13 mouse cellular contexts compared by ENCODE assay signal in the genomic region with DNA sequence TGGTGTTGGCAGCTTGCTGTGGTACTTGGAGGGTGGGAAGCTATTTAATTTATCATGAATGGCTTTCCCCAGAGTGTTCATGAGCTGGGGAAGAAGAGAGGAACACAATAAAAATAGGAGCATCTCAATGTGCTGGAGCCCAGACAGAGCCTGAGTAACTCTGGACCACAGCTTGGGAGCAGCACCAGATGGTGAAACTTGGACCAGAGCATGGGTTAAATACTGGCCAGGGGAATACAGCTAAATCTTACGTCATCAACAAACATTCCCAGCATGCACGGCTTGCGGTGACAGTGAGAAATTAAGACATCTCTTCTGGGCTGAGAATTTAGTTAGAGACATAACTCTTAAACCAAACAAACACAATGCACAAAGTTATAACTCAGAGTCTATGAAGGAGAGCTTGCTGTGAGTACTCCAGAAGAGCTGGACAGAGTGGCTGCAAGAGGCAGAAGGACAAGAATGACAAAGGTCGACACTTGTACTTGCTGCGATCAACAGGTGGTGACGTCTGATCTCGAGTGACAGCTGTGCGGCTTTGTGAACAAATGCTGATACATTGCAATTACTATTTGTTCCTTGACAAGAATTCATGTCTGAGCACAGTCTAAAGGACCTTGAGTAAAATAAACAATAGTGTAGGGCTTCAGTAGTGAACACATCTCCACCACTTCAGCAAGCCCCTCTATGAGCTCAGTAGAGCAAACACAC.
DNase-seq lines count a peak whose midpoint lies in the region; ATAC-seq and TF ChIP-seq lines count a peak whose summit lies in the region.
"Had no signal": no experiment of that assay in that cellular context is flagged by ENCODE, and none has a peak within 500 bp of the region (broad histone marks: within the 10 kb centered on the region; RNA-seq: fewer than 3 reads in every experiment).

No protein-coding gene starts in this region.

- H3K4me1 ChIP-seq in limb, embryonic 14.5 days (ENCODE audit: control insufficient read depth, insufficient read depth, low read length): peaks cover 6% of the 10 kb centered on the region; the same call in 1 of the 2 replicates
- H3K4me1 ChIP-seq in limb, embryonic 10.5 days: no peaks in the 10 kb centered on the region

- no peak for DNase-seq in limb, embryonic 14.5 days (ENCODE audit: low spot score)
- no peak for DNase-seq in limb, embryonic 10.5 days (ENCODE audit: low spot score)
- DNase-seq in NIH3T3 (ENCODE audit: low read depth): peak; percentile 2
- peak; percentile 39 for DNase-seq in cerebellum, adult 8-10 months
- DNase-seq in heart, adult 9 months (ENCODE audit: low spot score in 2 of 2): peak; percentile 57 to 65
- no peak for DNase-seq in layer of hippocampus, adult 18-20 months (ENCODE audit: low spot score in 2 of 2)
- DNase-seq in kidney, adult 8-10 months: no peak
- DNase-seq: embryo, embryonic 11 days; thymus, postnatal 4 days had no signal

- no peaks in the 10 kb centered on the region for H3K36me3 ChIP-seq in limb, embryonic 14.5 days (ENCODE audit: control insufficient read depth, insufficient read depth, low read length)
- no peaks in the 10 kb centered on the region for H3K36me3 ChIP-seq in limb, embryonic 10.5 days
- H3K36me3 ChIP-seq: lung, embryonic 15.5 days had no signal

- no peak overlapping the region for H3K27ac ChIP-seq in limb, embryonic 14.5 days (replicated peaks; ENCODE audit: low read depth, low read length)
- H3K27ac ChIP-seq in limb, embryonic 10.5 days: no peak overlapping the region
- H3K27ac ChIP-seq: hindbrain, embryonic 14.5 days; lung, embryonic 15.5 days had no signal

- H3K9ac ChIP-seq in limb, embryonic 14.5 days (ENCODE audit: low read depth, low read length, severe bottlenecking): no peak overlapping the region
- H3K9ac ChIP-seq: hindbrain, embryonic 14.5 days; lung, embryonic 15.5 days had no signal

- H3K9me3 ChIP-seq in limb, embryonic 14.5 days (ENCODE audit: control insufficient read depth, low read length): no peaks in the 10 kb centered on the region
- H3K9me3 ChIP-seq in limb, embryonic 10.5 days (replicated peaks): no peaks in the 10 kb centered on the region
- H3K9me3 ChIP-seq: lung, embryonic 15.5 days had no signal

- ATAC-seq in limb, embryonic 14.5 days (ENCODE audit: low FRiP score, low read depth): peak; percentile 50
- no peak for ATAC-seq in megakaryocyte-erythroid progenitor cell, adult 5-6 weeks (replicated peaks; ENCODE audit: low FRiP score, low TSS enrichment, poor library complexity, severe bottlenecking)

- H3K4me3 ChIP-seq in limb, embryonic 14.5 days (replicated peaks; ENCODE audit: low read length): no peak overlapping the region
- H3K4me3 ChIP-seq in limb, embryonic 10.5 days: no peak overlapping the region
- H3K4me3 ChIP-seq: lung, embryonic 15.5 days had no signal

- no peak for TF ChIP-seq POLR2A in limb, embryonic 14.5 days (IDR thresholded peaks at IDR 0.05; ENCODE audit: borderline replicate concordance, extremely low read depth, insufficient read depth, insufficient read length)

- no peak overlapping the region for H3K4me2 ChIP-seq in limb, embryonic 14.5 days (replicated peaks; ENCODE audit: low read depth, low read length, severe bottlenecking)
- H3K4me2 ChIP-seq: hindbrain, embryonic 14.5 days; lung, embryonic 15.5 days had no signal

- no peaks in the 10 kb centered on the region for H3K27me3 ChIP-seq in limb, embryonic 14.5 days (ENCODE audit: control insufficient read depth, insufficient read depth, low read length)
- H3K27me3 ChIP-seq in limb, embryonic 10.5 days (ENCODE audit: low read depth, poor library complexity, severe bottlenecking): no peaks in the 10 kb centered on the region
- H3K27me3 ChIP-seq: CH12.LX; lung, embryonic 15.5 days had no signal

- 78% methylated on average over 8 of the region's 8 CpGs for whole genome bisulfite sequencing in limb, embryonic 14.5 days
- 90% methylated on average over 8 of the region's 8 CpGs for WGBS in limb, embryonic 10.5 days

Comparison
In these comparisons a context has a peak if more than half of its experiments do, and no peak if none do; other contexts are left out.
1. DNase-seq: peak in NIH3T3 (single experiment), cerebellum, adult 8-10 months (single experiment) and heart, adult 9 months (2 of 2); none in limb, embryonic 14.5 days (single experiment), limb, embryonic 10.5 days (single experiment), layer of hippocampus, adult 18-20 months (0 of 2) and kidney, adult 8-10 months (0 of 2).